Mouse (Mus musculus) liver, embryonic 14.5 days (tissue): Measurements from ENCODE around the gene A230072I06Rik.

Experiments
- CTCF ChIP-seq: IDR thresholded peaks from 2 replicates; pipeline ENCODE4 v1.5.1; 2016; ENCODE audit warnings: antibody characterized with exemption, low read depth, control low read depth
- EP300 ChIP-seq: IDR thresholded peaks from 2 replicates; pipeline ENCODE4 v1.6.1; 2016; ENCODE audit warnings: antibody characterized with exemption, low read depth

DNA sequence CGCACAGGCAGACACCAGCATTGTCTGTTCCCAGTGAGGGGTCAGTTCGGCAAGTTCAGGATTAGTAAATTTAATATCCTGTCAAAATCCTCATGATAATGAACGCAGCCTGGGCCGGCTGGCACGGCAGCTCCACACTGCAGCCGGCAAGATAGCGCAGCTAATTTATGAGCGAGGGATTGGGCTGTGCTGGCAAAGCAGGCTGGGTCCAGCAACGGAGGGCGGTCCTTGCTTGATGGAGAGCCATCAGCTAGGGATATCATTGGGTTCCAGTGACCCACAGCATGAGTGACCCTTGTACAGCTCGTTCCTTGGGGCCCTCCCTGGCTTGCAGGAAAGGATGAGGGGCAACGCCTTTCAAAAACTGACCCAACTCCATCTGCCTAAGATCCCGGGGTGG lies 48.6 kb downstream of the A230072I06Rik start:
- TF ChIP-seq CTCF (no peak), EP300 (no peak)
